Comparison of ENCODE assay signal across 8 mouse cellular contexts in genomic region chr11:60697561-60697960, GRCm38 (mm10). TPM values are rescaled to one million over a fixed set of nuclear protein-coding genes. Genes with fewer than 3 reads are reported as not detected.
DNase-seq lines count a peak whose midpoint lies in the region; ATAC-seq lines count a peak whose summit lies in the region.

No protein-coding gene starts in this region.

- peak; percentile 3 to 43 for DNase-seq in adrenal gland, adult (ENCODE audit: inconsistent age in 2 of 2, low spot score in 1 of 2)
- DNase-seq in adrenal gland, adult 8-10 months, result no peak
- peak; percentile 4 to 27 for DNase-seq in kidney, postnatal 36 days
- no peak for DNase-seq in kidney, postnatal 10 days
- DNase-seq in Muller cell, postnatal 12 days (ENCODE audit: inconsistent ontology term), result peak; percentile 53
- DNase-seq in urinary bladder, postnatal 25 days (ENCODE audit: low spot score), result no peak

- peak; percentile 42 for ATAC-seq in inflammation-experienced regulatory T-cells, adult 6 months
- no peak for ATAC-seq in granulocyte monocyte progenitor cell, adult 5-6 weeks (replicated peaks; ENCODE audit: poor library complexity, severe bottlenecking)

RNA-seq across cellular contexts. Expression of gene Llgl1, which starts 2.0 kb away (rescaled TPM):
- total RNA-seq in adrenal gland, adult 8-10 months (2022), result 10 to 100 TPM; 26.4 to 39.3 (median 32.0) TPM
- polyA plus RNA-seq in inflammation-experienced regulatory T-cells, adult 6 months (2017; shearing (Covaris generic)), result 10 to 100 TPM in 1 of 3 experiments, 1 to 10 TPM in 2; 6.6 to 10.3 (median 9.9) TPM
- total RNA-seq in granulocyte monocyte progenitor cell, adult 5-6 weeks (2014; fragmentation: Nextera tagmentation), result 11.2 and 11.8 TPM in 2 replicates
- 3.2 TPM in 2 replicates for total RNA-seq in granulocyte monocyte progenitor cell, adult 5-6 weeks (2017)

RNA-seq across cellular contexts. Expression of gene Flii, which starts 29.5 kb away (rescaled TPM):
- total RNA-seq in adrenal gland, adult 8-10 months (2022), result 100 to 1,000 TPM; 162 to 185 (median 177) TPM
- polyA plus RNA-seq in inflammation-experienced regulatory T-cells, adult 6 months (2017; shearing (Covaris generic)), result 10 to 100 TPM; 77.5 to 90.2 (median 77.9) TPM
- 50.5 and 55.7 TPM in 2 replicates for total RNA-seq in granulocyte monocyte progenitor cell, adult 5-6 weeks (2014; fragmentation: Nextera tagmentation)
- 135 and 142 TPM in 2 replicates for total RNA-seq in granulocyte monocyte progenitor cell, adult 5-6 weeks (2017)

RNA-seq across cellular contexts. Expression of gene Mief2, which starts 30.6 kb away (rescaled TPM):
- total RNA-seq in adrenal gland, adult 8-10 months (2022), result 10 to 100 TPM; 36.9 to 41.2 (median 38.8) TPM
- 10 to 100 TPM in 2 of 3 experiments, 1 to 10 TPM in 1; 8.7 to 11.4 (median 10.3) TPM for polyA plus RNA-seq in inflammation-experienced regulatory T-cells, adult 6 months (2017; shearing (Covaris generic))
- total RNA-seq in granulocyte monocyte progenitor cell, adult 5-6 weeks (2014; fragmentation: Nextera tagmentation), result 4.1 and 6.4 TPM in 2 replicates
- total RNA-seq in granulocyte monocyte progenitor cell, adult 5-6 weeks (2017), result 4.4 and 4.7 TPM in 2 replicates

Comparison
In these comparisons a context has a peak if more than half of its experiments do, and no peak if none do; other contexts are left out.
1. DNase-seq: peak in adrenal gland, adult (2 of 2), kidney, postnatal 36 days (2 of 2) and Muller cell, postnatal 12 days (single experiment); none in adrenal gland, adult 8-10 months (single experiment), kidney, postnatal 10 days (single experiment) and urinary bladder, postnatal 25 days (single experiment).
2. RNA of gene Mief2, which starts 30.6 kb away (total RNA-seq): 36.9 to 41.2 TPM in adrenal gland, adult 8-10 months; 4.1 to 6.4 TPM in granulocyte monocyte progenitor cell, adult 5-6 weeks; every median in the first group is over 4 times any median in the second.